Mouse (Mus musculus): ENCODE data around the gene Rimklb.

DNA sequence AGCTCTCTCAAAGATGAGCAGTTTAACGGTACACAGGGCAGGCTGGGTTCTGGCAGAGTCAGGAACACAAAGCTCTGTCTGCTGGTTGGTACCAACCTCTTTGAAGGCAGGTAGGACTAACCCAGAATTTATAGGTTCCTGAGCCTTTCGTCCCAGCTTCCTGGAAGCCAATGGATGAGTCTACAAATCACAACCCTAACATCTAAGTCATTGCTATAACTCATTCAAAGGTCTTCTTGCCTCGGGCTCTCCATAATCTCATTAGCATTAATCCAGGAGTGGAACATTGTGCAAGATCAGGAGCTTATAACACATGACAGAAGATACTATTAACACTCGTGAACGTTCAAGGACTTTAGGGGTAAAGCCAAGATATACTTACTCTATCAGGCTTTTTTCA lies at the start of gene Rimklb:
- TF ChIP-seq CTCF (IDR thresholded peaks at IDR 0.05; ENCODE audit: extremely low read depth, insufficient read depth, insufficient read length, insufficient replicate concordance) (no peak), POLR2A (IDR thresholded peaks at IDR 0.05; ENCODE audit: low read depth, low read length) (no peak)

All from spleen, adult 2 months (tissue).